21 mouse cellular contexts compared by ENCODE assay signal in the genomic region with DNA sequence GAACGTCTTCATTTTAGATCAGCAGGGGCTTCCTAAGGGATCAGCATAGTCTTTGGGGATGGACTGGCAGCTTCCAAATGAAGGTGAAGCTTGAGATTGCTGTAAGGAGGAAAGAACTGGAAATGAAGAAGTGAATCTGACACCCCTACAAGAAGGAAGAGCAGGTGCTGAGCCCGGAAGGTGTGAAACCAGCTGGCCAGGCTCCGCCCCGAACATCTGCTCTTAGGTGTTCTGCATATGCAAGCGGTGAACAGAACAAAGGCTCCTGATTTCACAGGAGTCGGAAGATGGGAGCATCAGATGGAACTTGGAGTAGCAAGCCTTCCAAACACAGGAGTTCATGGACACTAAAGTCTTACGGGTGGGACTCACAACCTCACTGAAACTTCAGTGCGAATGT. TPM values are rescaled to one million over a fixed set of nuclear protein-coding genes. Genes with fewer than 3 reads are reported as not detected.
DNase-seq lines count a peak whose midpoint lies in the region; ATAC-seq and TF ChIP-seq lines count a peak whose summit lies in the region.
"Had no signal": no experiment of that assay in that cellular context is flagged by ENCODE, and none has a peak within 500 bp of the region (broad histone marks: within the 10 kb centered on the region; RNA-seq: fewer than 3 reads in every experiment).

No protein-coding gene starts in this region.

- no peak for ATAC-seq in limb, embryonic 13.5 days (ENCODE audit: low FRiP score, low read depth)
- no peak for ATAC-seq in midbrain, embryonic 13.5 days
- ATAC-seq: hindbrain, embryonic 16.5 days had no signal

- dilution Hi-C loops in CH12.LX (cut with MboI; ENCODE audit: extremely low pct_ligation_motif_present, extremely low pct_unique_long_range_greater_than_20kb, low sequenced_read_pairs) = no loop called here

- in situ Hi-C loops in CH12.LX (cut with MboI; ENCODE audit: low pct_ligation_motif_present, low pct_unique_long_range_greater_than_20kb, low sequenced_read_pairs) = no loop called here

- intact Hi-C loops in gastrocnemius, adult 2 months (cut with DNase I) = no loop called here

- TF ChIP-seq EP300 in CH12.LX (IDR thresholded peaks at IDR 0.05; ENCODE audit: low read length) = peak; percentile 47; the same call in 1 of the 2 replicates

- H3K4me2 ChIP-seq in limb, embryonic 13.5 days (replicated peaks) = 0 out of 2 replicates have a peak overlapping the region, but pooled peaks have one; percentile 3
- H3K4me2 ChIP-seq in CH12.LX (ENCODE audit: insufficient read depth, low read depth, poor library complexity, severe bottlenecking) = peak overlapping the region; percentile 70
- H3K4me2 ChIP-seq in midbrain, embryonic 13.5 days (replicated peaks) = no peak overlapping the region
- H3K4me2 ChIP-seq: heart, embryonic 11.5 days; lung, embryonic 15.5 days had no signal

- TF ChIP-seq RAD21 in CH12.LX (IDR thresholded peaks at IDR 0.05; ENCODE audit: low read depth, low read length) = no peak

- TF ChIP-seq POLR2A in CH12.LX (IDR thresholded peaks at IDR 0.05; ENCODE audit: low read depth, low read length) = no peak

- H3K4me3 ChIP-seq in limb, embryonic 13.5 days = no peak overlapping the region
- no peak overlapping the region for H3K4me3 ChIP-seq in limb, embryonic 10.5 days
- no peak overlapping the region for H3K4me3 ChIP-seq in CH12.LX (replicated peaks in 1 of 3; ENCODE audit: low read depth in 2 of 3, low read length in 2 of 3, poor library complexity in 1 of 3)
- H3K4me3 ChIP-seq in gastrocnemius, adult 2 months = no peak overlapping the region
- no peak overlapping the region for H3K4me3 ChIP-seq in midbrain, embryonic 13.5 days (replicated peaks)
- H3K4me3 ChIP-seq: embryonic facial prominence, embryonic 10.5 days; lung, embryonic 15.5 days; megakaryocyte, embryonic 14.5 days; myocyte had no signal

- no peak overlapping the region for H3K9ac ChIP-seq in limb, embryonic 13.5 days
- H3K9ac ChIP-seq in CH12.LX (ENCODE audit: insufficient read depth, low read depth) = no peak overlapping the region
- no peak overlapping the region for H3K9ac ChIP-seq in midbrain, embryonic 13.5 days (replicated peaks)
- H3K9ac ChIP-seq: lung, embryonic 15.5 days had no signal

- no peaks in the 10 kb centered on the region for H3K9me3 ChIP-seq in limb, embryonic 13.5 days
- H3K9me3 ChIP-seq in limb, embryonic 10.5 days (replicated peaks) = no peaks in the 10 kb centered on the region
- peaks cover 7% of the 10 kb centered on the region for H3K9me3 ChIP-seq in CH12.LX (replicated peaks; ENCODE audit: low read length)
- no peaks in the 10 kb centered on the region for H3K9me3 ChIP-seq in midbrain, embryonic 13.5 days
- H3K9me3 ChIP-seq: embryonic facial prominence, embryonic 10.5 days; lung, embryonic 15.5 days had no signal

- 43% methylated on average over 8 of the region's 8 CpGs for WGBS in limb, embryonic 13.5 days
- WGBS in limb, embryonic 10.5 days = 46% methylated on average over 8 of the region's 8 CpGs
- WGBS in midbrain, embryonic 13.5 days = 67% methylated on average over 8 of the region's 8 CpGs

- no peak for TF ChIP-seq CTCF in CH12.LX (conservative IDR thresholded peaks at IDR 0.05 in 1 of 2, IDR thresholded peaks at IDR 0.05 in 1 of 2; ENCODE audit: low read depth in 2 of 2, low read length in 2 of 2)
- no peak for TF ChIP-seq CTCF in gastrocnemius, adult 2 months (IDR thresholded peaks at IDR 0.05)

- H3K4me1 ChIP-seq in limb, embryonic 13.5 days = peaks cover 29% of the 10 kb centered on the region
- H3K4me1 ChIP-seq in limb, embryonic 10.5 days = peaks cover 36% of the 10 kb centered on the region
- peaks cover 16 to 36% of the 10 kb centered on the region in 2 experiments for H3K4me1 ChIP-seq in CH12.LX (ENCODE audit: control insufficient read depth in 1 of 2, insufficient read depth in 2 of 2)
- peaks cover 27% of the 10 kb centered on the region for H3K4me1 ChIP-seq in midbrain, embryonic 13.5 days (replicated peaks)

- no peak for DNase-seq in limb, embryonic 10.5 days (ENCODE audit: low spot score)
- DNase-seq in CH12.LX (ENCODE audit: extremely low read depth) = peak; percentile 58
- DNase-seq in induced T-regulatory cell, adult 2 months (ENCODE audit: low read depth) = peak; percentile 18
- DNase-seq in thymus, postnatal 0 days (ENCODE audit: low spot score) = peak; percentile 76
- DNase-seq in gastrocnemius, adult 2 months = no peak
- DNase-seq in right cerebral cortex, postnatal 4 days = no peak
- DNase-seq: cerebellum, adult 11 months; cerebellum, postnatal 36 days; heart, postnatal 36 days; kidney, adult 18-20 months; kidney, postnatal 14 days had no signal

- H3K36me3 ChIP-seq in limb, embryonic 13.5 days = no peaks in the 10 kb centered on the region
- H3K36me3 ChIP-seq in limb, embryonic 10.5 days = no peaks in the 10 kb centered on the region
- peaks cover 0 to 6% of the 10 kb centered on the region in 2 experiments for H3K36me3 ChIP-seq in CH12.LX (replicated peaks in 1 of 2; ENCODE audit: control insufficient read depth in 1 of 2, insufficient read depth in 1 of 2, low read length in 1 of 2)
- no peaks in the 10 kb centered on the region for H3K36me3 ChIP-seq in midbrain, embryonic 13.5 days
- H3K36me3 ChIP-seq: embryonic facial prominence, embryonic 10.5 days; lung, embryonic 15.5 days had no signal

- H3K27me3 ChIP-seq in limb, embryonic 13.5 days = peaks cover 11% of the 10 kb centered on the region
- H3K27me3 ChIP-seq in limb, embryonic 10.5 days (ENCODE audit: low read depth, poor library complexity, severe bottlenecking) = peaks cover 22% of the 10 kb centered on the region; the same call in 1 of the 2 replicates
- no peaks in the 10 kb centered on the region for H3K27me3 ChIP-seq in CH12.LX (replicated peaks)
- H3K27me3 ChIP-seq in midbrain, embryonic 13.5 days = peaks cover 57% of the 10 kb centered on the region

- H3K79me2 ChIP-seq in CH12.LX (replicated peaks; ENCODE audit: control insufficient read depth, extremely low read depth, insufficient read depth, poor library complexity, severe bottlenecking) = no peaks in the 10 kb centered on the region

- no peak overlapping the region for H3K27ac ChIP-seq in limb, embryonic 13.5 days
- H3K27ac ChIP-seq in limb, embryonic 10.5 days = no peak overlapping the region
- no peak overlapping the region for H3K27ac ChIP-seq in CH12.LX (ENCODE audit: insufficient read depth, low read depth)
- no peak overlapping the region for H3K27ac ChIP-seq in gastrocnemius, adult 2 months
- H3K27ac ChIP-seq in midbrain, embryonic 13.5 days = no peak overlapping the region
- H3K27ac ChIP-seq: embryonic facial prominence, embryonic 10.5 days; lung, embryonic 15.5 days had no signal

RNA-seq across cellular contexts. Expression of gene Slc43a1, which starts 1.5 kb away (rescaled TPM):
- polyA plus RNA-seq in limb, embryonic 13.5 days (2015; fragmentation: Nextera tagmentation; extraction: Ambion mirVana) = 16.8 and 18.9 TPM in 2 replicates
- 36.6 and 42.6 TPM in 2 replicates for polyA plus RNA-seq in limb, embryonic 10.5 days (2016; fragmentation: Nextera tagmentation; extraction: Ambion mirVana)
- total RNA-seq in CH12.LX (2012; rRNA removed) = 4.9 and 5.0 TPM in 2 replicates
- 0.19 TPM in 1 of 2 replicates, not detected in the other for total RNA-seq in CH12.LX (2014; rRNA removed)
- 0.30 and 0.71 TPM in 2 replicates for polyA plus RNA-seq in CH12.LX (2012; ENCODE audit: insufficient read length, low read depth)
- polyA plus RNA-seq in thymus, postnatal 0 days (2015; fragmentation: Nextera tagmentation; extraction: Ambion mirVana) = 19.7 and 22.7 TPM in 2 replicates
- total RNA-seq in gastrocnemius, adult 2 months (2021) = 10 to 100 TPM in 1 of 2 experiments, 1 to 10 TPM in 1; 6.3 to 11.6 TPM
- 2.6 and 3.3 TPM in 2 replicates for polyA plus RNA-seq in midbrain, embryonic 13.5 days (2015; fragmentation: Nextera tagmentation; extraction: Ambion mirVana)

RNA-seq across cellular contexts. Expression of gene Timm10, which starts 10.3 kb away (rescaled TPM):
- 47.8 and 51.3 TPM in 2 replicates for polyA plus RNA-seq in limb, embryonic 13.5 days (2015; fragmentation: Nextera tagmentation; extraction: Ambion mirVana)
- polyA plus RNA-seq in limb, embryonic 10.5 days (2016; fragmentation: Nextera tagmentation; extraction: Ambion mirVana) = 64.5 and 71.0 TPM in 2 replicates
- total RNA-seq in CH12.LX (2012; rRNA removed) (81.2 and 99.6 TPM in 2 replicates), CH12.LX (2014; rRNA removed) (107 and 115 TPM in 2 replicates)
- 77.7 and 86.0 TPM in 2 replicates for polyA plus RNA-seq in CH12.LX (2012; ENCODE audit: insufficient read length, low read depth)
- polyA plus RNA-seq in thymus, postnatal 0 days (2015; fragmentation: Nextera tagmentation; extraction: Ambion mirVana) = 35.6 and 38.9 TPM in 2 replicates
- total RNA-seq in gastrocnemius, adult 2 months (2021) = 10 to 100 TPM; 42.0 to 57.7 TPM
- polyA plus RNA-seq in midbrain, embryonic 13.5 days (2015; fragmentation: Nextera tagmentation; extraction: Ambion mirVana) = 53.6 and 54.5 TPM in 2 replicates

RNA-seq across cellular contexts. Expression of gene Smtnl1, which starts 14.7 kb away (rescaled TPM):
- 0.14 and 0.27 TPM in 2 replicates for polyA plus RNA-seq in limb, embryonic 13.5 days (2015; fragmentation: Nextera tagmentation; extraction: Ambion mirVana)
- polyA plus RNA-seq in limb, embryonic 10.5 days (2016; fragmentation: Nextera tagmentation; extraction: Ambion mirVana) = 0.11 and 0.56 TPM in 2 replicates
- 0.71 and 1.5 TPM in 2 replicates for total RNA-seq in CH12.LX (2012; rRNA removed)
- total RNA-seq in CH12.LX (2014; rRNA removed) = 0.26 TPM in 1 of 2 replicates, not detected in the other
- polyA plus RNA-seq in CH12.LX (2012; ENCODE audit: insufficient read length, low read depth) = 0.13 and 0.14 TPM in 2 replicates
- polyA plus RNA-seq in thymus, postnatal 0 days (2015; fragmentation: Nextera tagmentation; extraction: Ambion mirVana) = 0.38 and 0.44 TPM in 2 replicates
- total RNA-seq in gastrocnemius, adult 2 months (2021) = 100 to 1,000 TPM in 1 of 2 experiments, 10 to 100 TPM in 1; 53.0 to 125 TPM
- polyA plus RNA-seq in midbrain, embryonic 13.5 days (2015; fragmentation: Nextera tagmentation; extraction: Ambion mirVana) = not detected in 2 replicates
- total RNA-seq: heart, postnatal 36 days; layer of hippocampus, postnatal 25 days had no signal
- polyA plus RNA-seq: hindbrain, embryonic 16.5 days had no signal

RNA-seq across cellular contexts. Expression of gene Ube2l6, which starts 38.5 kb away (rescaled TPM):
- 31.8 and 32.9 TPM in 2 replicates for polyA plus RNA-seq in limb, embryonic 13.5 days (2015; fragmentation: Nextera tagmentation; extraction: Ambion mirVana)
- 17.6 and 19.2 TPM in 2 replicates for polyA plus RNA-seq in limb, embryonic 10.5 days (2016; fragmentation: Nextera tagmentation; extraction: Ambion mirVana)
- 1.7 and 2.0 TPM in 2 replicates for total RNA-seq in CH12.LX (2012; rRNA removed)
- 7.3 and 8.5 TPM in 2 replicates for total RNA-seq in CH12.LX (2014; rRNA removed)
- 4.1 and 5.0 TPM in 2 replicates for polyA plus RNA-seq in CH12.LX (2012; ENCODE audit: insufficient read length, low read depth)
- 39.1 and 45.5 TPM in 2 replicates for polyA plus RNA-seq in thymus, postnatal 0 days (2015; fragmentation: Nextera tagmentation; extraction: Ambion mirVana)
- 1 to 10 TPM; 2.0 to 3.8 TPM for total RNA-seq in gastrocnemius, adult 2 months (2021)
- polyA plus RNA-seq in midbrain, embryonic 13.5 days (2015; fragmentation: Nextera tagmentation; extraction: Ambion mirVana) = 15.6 and 16.6 TPM in 2 replicates

RNA-seq across cellular contexts. Expression of gene Rtn4rl2, which starts 49.4 kb away (rescaled TPM):
- polyA plus RNA-seq in limb, embryonic 13.5 days (2015; fragmentation: Nextera tagmentation; extraction: Ambion mirVana) = 0.65 and 1.1 TPM in 2 replicates
- 0.74 and 1.0 TPM in 2 replicates for polyA plus RNA-seq in limb, embryonic 10.5 days (2016; fragmentation: Nextera tagmentation; extraction: Ambion mirVana)
- total RNA-seq in CH12.LX (2012; rRNA removed) (not detected in 2 replicates), CH12.LX (2014; rRNA removed) (not detected in 2 replicates)
- polyA plus RNA-seq in CH12.LX (2012; ENCODE audit: insufficient read length, low read depth) = not detected in 2 replicates
- 0.10 and 0.22 TPM in 2 replicates for polyA plus RNA-seq in thymus, postnatal 0 days (2015; fragmentation: Nextera tagmentation; extraction: Ambion mirVana)
- under 1 TPM; 0.28 to 0.41 TPM for total RNA-seq in gastrocnemius, adult 2 months (2021)
- 2.2 and 3.6 TPM in 2 replicates for polyA plus RNA-seq in midbrain, embryonic 13.5 days (2015; fragmentation: Nextera tagmentation; extraction: Ambion mirVana)
- polyA plus RNA-seq: erythroblast, embryonic 14.5 days had no signal

Comparison
In these comparisons a context has a peak if more than half of its experiments do, and no peak if none do; other contexts are left out.
1. DNase-seq: peak in CH12.LX (single experiment), induced T-regulatory cell, adult 2 months (single experiment) and thymus, postnatal 0 days (single experiment); none in limb, embryonic 10.5 days (single experiment), gastrocnemius, adult 2 months (single experiment) and right cerebral cortex, postnatal 4 days (single experiment).